Mouse (Mus musculus) lung, postnatal 36 days (tissue): ENCODE data around the gene Golga2.

Experiments used
- DNase-seq: peaks from one replicate; pipeline ENCODE4 v3.0.0; 2022; ENCODE audit warnings: mixed read lengths

Golga2 gene

DNA sequence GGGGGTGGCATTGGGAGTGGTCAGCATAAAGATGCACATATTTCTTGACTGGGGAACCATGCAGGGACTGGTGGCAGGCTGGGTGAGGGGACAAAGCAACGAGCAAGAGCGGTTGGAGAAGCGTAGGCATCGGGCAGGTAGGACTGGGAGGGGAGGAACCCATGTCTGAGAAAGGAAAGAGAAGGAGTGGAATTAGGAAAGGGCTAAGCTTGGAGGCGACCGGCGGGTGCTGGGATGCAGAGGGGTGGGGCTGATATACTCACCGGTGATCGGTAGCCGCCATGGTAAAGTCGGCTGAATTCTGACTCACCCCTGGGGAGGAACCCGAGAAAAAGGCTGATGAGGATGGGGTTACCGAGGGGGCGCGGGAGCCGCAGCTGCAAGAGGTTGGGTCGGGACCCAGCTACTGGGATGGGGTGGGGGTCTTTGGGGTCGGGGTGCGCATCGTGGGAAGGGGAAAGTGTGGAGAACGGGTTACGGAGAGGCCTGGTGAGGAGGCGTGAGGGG, at the start of gene Golga2:
Gene Golga2 (plus strand): TSS at position 51 of the 507 bp plus-strand sequence.
- no peak for DNase-seq

DNA sequence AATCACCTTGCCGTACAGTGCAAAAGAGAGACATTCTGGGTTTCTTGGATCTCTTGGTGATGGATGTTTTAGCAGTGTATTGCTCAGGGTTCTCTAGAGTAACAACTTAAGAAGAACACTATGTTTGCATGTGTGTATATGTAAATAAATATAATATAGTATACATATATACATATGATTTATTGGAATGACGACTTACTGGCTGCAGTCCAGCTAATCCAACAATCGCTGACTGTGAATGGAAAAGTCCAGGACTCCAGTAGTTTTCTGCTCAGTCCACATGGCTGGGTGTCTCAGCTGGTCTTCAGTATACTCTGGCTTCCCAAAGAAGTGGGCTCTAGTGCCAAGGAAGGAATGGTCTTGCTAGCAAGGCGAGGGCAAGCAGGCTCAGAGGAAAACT, 49.6 kb upstream of the Golga2 start:
- no peak for DNase-seq

DNA sequence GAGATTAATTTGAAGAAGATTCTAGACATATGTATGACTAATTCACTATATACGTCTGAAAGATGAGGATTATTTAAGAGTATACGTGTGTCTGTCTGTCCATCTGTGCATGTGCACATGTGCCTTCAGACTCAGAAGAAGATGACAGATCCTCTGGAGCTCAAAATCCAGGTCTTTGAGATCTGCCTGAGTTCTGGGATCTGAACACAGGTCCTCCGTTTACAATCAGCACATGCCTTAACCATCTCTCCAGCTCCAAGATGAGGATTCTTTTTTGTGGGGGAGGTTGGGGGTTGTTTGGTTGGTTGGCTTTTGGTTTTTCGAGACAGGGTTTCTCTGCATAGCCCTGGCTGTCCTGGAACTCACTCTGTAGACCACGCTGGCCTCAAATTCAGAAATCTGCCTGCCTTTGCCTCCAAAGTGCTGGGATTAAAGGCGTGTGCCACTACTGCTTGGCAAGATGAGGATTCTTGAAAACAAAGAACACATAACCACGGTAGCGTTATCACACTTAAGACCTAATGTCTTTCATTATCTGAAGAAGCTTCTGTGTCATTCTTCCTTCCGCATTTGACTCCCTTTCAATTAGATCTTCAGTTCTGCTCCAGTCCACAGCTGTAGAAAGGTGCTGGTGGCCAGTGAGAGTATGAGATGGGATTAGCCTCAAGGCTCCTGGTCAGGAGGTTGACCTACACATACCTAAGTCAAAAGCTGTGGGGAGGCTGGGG, 48.3 kb upstream of the Golga2 start:
- no peak for DNase-seq

DNA sequence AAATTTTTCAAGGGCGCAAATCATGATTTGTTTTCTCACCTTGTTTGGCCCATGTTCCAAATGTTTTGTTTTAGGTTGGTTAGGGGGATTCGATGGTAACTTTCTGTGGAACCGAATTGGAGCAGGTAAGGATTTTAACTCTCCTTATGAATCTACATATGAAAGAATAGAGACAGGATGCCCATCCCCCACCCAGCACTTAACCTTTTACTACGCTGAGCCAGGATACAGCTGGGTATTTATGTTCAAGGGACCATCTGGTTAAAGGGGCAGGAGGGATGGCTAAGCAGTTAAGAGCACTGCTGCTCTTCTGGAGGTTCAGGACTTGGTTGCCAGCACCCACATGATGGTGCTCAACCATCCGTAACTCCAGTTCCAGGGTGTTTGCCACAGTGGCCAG, 46.6 kb upstream of the Golga2 start:
- no peak for DNase-seq

DNA sequence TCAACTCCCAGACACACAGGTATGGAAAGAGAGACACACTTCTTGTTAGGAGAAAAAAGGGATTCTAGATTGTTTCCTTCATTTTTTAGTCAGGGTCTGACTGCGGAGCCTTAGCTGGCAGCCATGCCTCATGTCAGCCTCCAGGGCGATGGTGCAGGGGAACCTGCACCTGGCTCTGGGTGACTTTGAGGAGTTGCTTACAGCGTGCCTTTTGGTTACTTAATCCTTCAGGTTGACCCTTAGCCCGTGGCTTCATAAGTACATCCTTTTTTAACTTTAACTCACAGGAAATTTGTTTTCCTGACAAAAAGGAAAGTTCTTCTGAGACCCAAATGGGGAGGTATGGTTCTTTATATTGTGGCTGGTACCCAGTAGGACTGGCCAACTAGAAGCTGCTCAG, 44.2 kb upstream of the Golga2 start:
- DNase-seq = no peak

DNA sequence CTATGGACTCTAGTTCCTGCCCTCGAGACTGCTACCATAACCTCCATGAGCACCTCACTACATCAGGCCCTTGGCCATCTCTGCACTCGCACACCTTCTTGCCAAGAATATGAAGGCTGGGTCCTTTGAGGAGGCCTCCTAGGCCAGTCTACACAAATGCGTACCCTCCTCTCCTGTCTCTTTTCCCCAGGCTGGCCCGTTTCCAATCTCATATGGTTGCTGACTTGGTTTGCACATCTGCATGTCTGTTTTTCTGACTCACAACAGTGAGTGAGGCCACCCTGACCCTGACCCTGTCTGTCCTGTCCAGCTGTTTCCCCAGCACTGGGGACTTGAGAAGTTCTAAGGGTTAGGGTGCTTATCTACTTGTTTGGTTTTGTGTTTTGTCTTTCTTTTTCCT, 40.4 kb upstream of the Golga2 start:
- no peak for DNase-seq

DNA sequence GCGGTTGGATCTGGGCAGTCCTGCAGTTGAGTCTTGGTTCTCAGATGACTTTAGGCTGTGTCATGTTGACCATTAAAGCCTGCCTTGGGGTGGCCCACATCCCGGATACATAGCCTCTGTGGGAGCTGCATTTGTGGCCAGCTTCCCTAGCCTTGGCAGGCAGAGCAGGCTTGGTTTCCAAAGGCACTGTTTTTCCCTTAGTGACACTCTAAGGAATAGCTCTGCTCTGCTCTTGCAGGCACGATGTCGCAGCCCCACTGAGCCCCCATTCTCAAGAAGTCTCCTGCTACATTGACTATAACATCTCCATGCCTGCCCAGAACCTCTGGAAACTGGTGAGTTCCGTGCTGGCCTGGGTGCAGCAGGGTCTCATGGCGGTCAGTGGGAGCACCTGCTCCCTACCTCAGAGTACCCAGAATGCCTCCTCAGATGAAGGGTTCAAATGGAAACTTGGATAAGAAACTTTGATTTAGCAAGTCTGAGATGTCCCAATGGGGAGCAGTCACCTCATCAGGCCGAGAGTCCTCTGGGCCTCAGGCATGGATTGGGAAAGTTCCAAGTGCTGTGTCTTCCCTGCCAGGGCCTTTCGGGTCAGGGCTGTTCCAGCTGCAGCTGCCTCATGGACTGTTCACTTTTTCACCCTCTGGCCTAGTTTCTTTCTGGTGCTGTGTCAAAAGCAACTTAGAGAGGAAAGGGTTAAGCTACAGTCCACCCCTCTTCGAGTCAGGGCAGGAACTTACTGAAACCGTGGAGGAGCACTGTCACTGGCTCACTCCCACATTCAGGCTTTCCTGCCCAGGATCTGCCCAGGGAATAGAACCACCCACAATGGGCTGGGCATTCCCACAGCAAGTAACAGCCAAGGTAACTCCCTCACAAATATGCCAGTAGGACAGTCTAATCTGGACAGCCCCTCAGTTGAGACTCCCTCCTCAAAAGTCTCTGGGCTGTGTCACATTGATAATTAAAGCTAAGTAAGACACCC, 38.5 kb upstream of the Golga2 start:
- peak; percentile 53 for DNase-seq

DNA sequence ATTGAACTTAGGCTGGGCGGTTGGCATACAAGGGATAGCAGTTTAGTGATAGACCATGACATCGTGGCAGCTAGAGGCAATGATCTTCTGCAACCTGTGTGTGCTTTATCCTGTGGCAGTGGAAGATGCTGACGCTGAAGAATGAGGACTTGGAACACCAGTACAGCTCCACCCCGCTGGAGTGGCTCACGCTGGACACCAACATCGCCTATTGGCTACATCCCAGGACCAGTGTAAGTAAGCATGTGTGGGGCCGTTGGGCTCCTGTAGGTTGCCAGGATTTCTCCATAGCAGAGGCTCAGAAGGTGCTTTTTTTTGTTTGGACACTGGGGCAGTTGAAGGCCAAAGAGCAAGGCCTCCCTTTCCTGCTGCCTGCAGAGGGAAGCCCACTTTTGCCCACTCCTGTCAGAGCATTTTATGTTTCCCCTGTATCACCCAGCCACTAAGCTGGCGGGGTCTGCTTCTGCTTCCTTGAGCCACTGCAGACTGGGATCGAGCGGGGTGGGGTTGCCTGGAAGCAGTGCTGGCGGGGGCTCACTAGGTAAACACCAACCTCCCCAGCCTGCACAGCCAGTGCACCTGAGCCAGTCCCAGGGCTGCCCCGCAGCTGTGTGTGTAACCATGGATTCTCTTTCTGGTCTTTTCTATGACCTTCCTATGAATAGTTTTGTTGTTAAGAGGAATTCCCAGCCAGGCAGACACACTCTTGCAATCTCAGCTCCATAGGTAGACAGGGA, 35.2 kb upstream of the Golga2 start:
- peak; percentile 73 for DNase-seq

DNA sequence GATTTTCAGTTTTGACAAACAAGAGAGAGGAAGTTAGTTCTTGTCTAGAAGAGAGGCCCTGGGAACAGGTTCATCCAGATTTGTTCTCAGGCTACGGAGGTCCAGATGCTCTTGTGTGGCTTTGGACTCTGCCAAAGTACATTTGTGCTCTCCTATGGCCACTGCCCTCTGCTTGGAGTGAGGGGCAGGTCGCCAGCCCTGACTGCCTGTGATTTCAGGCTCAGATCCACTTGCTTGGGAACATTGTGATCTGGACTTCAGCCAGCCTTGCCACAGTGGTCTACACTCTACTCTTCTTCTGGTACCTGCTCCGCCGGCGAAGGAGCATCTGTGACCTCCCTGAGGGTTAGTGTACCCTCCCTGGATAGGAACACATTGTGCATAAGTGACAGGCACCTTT, 34.5 kb upstream of the Golga2 start:
- DNase-seq = peak; percentile 58

DNA sequence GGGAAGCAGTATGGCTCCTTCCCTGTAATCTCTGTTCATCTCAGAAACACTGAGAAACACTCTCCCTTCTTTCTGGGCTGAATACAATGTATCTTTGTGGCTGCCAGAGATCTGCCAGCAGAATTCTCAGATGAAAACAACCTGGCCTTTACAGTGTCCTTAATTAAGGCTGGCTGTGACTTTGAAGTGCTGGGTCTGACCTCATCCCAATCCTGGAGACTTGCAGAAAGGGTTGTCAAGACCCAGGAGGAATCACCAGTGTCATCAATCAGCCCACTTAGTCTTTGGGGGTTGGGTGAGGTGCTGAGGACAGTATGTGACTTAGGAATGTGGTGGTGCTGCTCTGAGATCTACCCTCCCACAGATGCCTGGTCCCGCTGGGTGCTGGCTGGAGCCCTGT, 33.8 kb upstream of the Golga2 start:
- no peak for DNase-seq

DNA sequence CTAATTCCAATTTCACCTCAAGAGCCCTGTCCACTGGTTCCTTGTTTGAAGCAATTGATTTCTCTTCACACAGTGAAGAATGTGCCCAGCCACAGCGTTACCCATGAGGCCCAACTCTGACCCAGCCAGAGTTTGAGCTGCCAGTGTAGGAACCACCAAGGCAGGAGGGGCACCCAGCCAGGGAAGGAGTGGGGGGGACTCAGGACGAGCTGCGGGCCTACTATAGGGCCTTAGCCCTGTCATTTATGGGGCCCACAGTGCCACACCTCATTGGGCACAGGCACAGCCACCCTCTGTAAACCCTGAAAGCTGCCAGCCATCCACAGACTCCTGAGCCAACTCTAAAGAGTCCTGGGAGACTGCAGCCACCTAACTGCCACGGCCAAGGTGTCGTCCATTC, 32.6 kb upstream of the Golga2 start:
- DNase-seq = no peak

DNA sequence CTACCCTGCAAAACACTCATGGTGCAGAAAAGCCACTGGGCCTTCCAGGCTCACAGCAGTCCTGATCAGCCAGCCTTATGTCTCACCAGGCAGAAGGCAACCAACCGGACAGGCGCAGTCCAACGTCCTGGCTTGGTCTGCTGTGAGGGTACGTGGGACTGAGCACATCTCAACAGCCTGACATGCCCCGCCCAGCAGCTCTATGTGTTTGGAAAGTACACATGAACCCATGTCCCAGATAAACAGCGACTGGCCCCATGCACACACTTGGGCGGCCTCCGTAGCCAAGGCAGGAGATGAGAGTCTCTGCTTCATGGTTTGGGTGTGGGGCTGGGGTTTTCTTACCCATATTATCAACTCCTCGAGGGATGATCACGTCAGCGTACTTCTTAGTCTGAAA, 30.9 kb upstream of the Golga2 start:
- no peak for DNase-seq

DNA sequence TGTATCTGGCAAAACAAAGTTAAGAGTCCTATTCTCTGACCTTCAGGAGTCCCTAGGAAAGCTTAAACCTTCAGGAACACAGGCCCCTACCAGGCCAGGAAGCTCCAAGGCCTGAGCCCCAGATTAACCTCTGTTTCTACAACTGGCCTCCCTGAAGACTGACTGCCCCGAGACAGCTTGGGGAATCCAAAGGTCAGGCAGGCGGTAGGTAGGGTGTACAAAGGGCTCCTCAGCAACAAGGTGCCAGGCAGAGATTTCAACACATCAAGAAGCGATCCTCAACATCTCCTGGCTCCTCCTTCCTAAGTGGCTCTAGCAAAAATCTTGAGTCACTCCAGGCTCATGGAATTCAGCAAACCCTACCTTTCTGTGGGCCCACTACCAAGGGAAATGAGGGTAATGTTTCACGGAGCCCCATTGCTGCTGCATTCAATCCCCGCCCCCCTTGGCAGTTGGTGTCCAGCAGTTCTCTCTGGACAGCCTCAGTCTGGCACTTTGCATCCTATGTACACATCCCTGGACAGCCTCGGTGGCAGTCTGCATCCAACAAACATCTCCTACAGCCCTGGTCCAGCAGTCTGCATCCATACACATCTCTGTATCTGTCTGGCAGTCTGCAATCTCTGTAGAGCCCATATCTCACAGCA, 28.2 kb upstream of the Golga2 start:
- no peak for DNase-seq

DNA sequence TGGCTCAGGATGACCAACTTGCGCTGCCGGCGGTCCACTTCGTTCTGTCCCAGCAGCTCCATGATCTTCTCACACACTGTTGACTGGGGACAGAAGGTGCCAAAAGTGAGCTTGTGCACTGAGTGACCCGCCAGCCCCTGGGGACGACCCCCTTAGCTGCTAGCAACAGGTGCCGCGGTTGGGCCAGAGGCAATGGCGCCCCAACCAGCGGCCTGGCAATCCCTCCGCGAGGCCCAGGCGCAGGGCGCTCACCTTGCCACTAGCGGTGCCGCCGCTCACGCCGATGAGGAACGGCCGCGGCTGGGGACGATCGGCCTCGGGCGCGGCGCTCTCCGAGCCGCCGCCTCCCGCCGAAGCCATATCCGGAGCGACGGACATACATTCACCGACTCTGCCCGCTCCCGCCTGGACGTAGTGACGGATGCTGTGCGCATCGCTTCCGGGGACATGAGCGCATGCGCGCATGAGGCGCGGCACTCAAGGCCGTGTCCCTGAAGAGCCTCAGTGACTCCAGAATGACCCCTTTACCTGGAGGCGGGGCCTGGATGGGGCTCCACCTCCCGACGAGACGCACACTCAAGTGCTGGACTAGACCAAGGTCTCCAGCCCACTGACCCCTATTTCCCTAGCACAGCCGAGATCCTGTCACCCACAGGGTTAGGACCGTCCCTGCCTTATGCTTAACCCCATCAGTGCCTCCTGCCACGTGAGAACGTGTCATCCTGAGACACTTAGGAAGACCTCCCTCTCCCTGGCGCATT, 27.3 kb upstream of the Golga2 start, which contains the start of gene Uck1:
Gene Uck1 (minus strand): TSS at position 503 of the 761 bp plus-strand sequence.
- DNase-seq = peak; percentile 94

DNA sequence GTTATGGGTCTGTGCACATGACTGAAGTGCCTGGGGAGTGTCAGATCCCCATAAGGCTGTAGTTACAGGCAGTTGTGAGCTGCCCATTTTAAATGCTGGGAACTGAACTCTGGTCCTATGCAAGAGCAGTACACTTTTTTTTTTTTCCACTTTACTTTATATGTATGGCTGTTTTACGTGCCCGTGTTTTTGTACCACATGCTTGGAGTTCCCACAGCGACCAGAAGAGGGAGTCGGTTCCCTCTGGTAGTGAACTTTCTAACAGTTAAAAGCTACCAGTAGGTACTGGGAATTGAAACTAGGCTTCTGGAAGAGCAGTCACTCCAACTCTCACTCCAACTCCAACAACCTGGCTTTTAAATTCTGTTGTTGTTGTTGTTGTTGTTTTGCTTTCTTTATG, 26.5 kb upstream of the Golga2 start:
- peak; percentile 79 for DNase-seq

DNA sequence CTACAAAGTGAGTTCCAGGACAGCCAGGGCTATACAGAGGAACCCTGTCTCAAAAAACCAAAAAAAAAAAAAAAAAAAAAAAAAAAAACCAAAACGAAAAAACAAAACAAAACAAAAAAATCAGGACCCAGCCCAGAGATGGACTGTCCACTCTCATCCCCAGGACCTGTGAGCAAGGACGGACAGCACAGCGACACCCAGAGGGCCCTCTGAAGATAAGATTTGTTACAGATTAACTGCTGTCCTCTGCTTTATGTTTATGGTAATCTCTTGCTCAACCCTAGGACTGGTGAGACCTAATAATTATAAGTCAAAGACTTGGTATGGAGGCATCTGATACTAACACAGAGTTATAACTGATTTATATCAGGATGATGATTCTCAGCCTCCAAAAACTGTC, 11.4 kb upstream of the Golga2 start:
- DNase-seq = no peak

DNA sequence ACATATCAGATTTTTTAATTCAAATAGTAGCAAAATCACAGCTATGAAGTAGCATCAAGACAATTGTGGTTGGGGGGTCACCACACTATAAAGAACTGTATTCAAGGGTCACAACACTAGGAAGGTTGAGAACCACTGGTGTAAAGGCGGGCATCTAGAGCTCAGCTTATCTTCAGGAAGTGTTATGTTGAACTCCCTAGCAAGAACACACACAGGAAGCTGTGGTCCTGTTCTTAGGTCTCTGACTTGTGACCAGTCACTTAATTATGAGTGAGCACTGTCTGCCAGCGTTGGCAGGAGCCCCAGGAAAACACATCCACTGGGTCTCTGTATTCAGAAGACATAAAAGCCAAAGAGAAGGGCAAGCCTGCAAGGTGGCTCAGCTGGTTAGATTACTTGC, 4.9 kb upstream of the Golga2 start:
- no peak for DNase-seq

DNA sequence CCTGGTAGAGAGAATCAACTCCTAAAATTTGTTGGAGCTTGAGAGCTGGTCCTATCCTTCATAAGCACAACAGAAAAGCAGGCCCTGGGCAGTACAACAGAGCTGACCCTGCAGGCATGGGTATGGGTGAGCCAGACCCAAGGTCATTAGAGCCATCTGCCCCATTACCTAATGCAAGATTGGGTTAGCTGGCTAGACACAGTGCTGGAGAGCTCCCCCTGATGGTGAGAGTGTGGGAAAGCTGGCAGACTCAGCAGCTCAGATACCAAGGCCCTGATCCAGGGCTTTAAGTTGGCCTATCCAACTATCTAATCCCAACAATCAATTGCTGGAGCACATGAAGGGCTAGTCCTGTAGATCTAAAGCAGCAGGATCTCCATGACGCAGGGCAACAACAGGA, 4.5 kb upstream of the Golga2 start:
- peak; percentile 76 for DNase-seq

DNA sequence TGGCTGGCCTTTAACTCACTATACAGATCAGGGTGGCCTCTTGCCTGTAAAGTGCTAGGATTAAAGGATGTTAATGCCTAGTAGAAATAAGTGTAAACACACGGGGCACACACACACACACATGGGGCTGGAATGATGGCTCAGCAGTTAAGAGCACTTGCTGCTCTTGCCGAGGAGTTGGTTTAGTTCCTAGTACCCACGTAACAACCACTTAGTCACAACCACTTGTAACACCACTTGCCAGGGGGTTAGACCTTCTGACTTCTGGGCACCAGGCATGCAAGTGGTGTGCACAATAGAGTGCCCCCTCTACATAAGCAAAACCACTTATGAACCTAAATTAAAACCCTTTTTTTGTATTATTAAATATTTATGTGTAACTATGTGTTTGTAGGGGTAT, 3.2 kb upstream of the Golga2 start:
- DNase-seq = peak; percentile 56

DNA sequence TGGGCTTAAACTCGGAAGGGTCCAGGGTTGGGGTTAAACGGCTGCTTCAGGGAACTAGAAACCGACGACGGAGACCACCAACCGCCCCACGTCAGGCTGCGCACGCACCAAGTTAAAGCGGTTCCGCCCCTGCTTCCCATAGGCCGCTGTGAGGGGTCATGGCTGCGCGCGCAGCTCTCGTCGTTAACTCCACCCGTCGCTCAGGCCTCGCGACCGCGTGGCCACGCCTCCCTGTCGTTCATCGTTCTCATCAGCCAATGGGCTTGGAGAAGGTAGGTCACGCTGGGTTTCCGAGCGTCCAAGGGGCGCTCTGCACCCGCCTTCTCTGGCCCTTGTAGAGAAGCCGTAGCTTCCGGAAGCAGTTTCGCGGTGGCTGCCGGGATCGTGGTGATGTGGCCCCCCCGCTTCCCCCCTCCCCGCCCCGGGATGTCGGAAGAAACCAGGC, 761 bp downstream of the Golga2 start, which contains the start of gene Swi5:
Gene Swi5 (minus strand): TSS at position 153 of the 445 bp plus-strand sequence.
- DNase-seq = peak; percentile 100

DNA sequence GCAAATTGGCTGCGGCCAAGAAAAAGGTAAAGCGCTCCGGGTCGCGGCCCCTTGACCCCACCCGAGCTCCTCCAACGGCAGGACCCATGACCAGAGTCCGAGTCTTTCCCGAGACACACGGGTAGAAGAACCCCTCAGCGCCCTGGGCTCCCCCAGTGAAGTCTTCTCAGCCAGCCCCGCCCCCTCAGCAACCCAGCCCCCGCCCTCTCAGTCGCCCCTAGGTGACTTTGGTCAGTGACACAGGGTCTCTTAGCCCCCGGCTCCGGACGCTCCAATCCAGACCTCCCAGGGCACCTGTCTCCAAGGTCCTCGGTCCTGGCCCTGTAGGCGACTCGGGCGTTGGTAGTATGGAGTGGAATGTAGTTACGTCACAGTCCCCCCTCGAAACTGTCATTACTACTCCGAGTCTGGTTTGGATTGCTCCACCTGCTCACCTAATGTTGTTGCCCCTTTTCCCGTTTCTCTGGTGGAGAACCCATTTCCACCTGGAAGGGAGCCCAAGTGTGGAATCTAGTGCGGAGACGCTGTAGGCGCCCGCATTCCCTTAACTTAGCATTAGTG, 1.3 kb downstream of the Golga2 start:
- peak; percentile 57 for DNase-seq
